Mouse (Mus musculus) MEL (cell line): Measurements from ENCODE around the gene Ppard. TPM values are rescaled to one million over a fixed set of nuclear protein-coding genes. Genes with fewer than 3 reads are reported as not detected.

Experiments used
- DNase-seq: peaks from one replicate; pipeline ENCODE4 v3.0.0; 2011; ENCODE audit warnings: low read depth, low spot score
- H3K27ac ChIP-seq: 2 replicates; pipeline ENCODE4 v1.5.1; 2012; ENCODE audit warnings: low read depth, mild to moderate bottlenecking, control low read depth, low read length, moderate library complexity; ENCODE audit not compliant: control insufficient read depth
- H3K27me3 ChIP-seq, 2 experiments: fragments of 150-350 bp in 1 of 2; sonication (generic) in 1 of 2; 2 replicates each; pipeline ENCODE4 v1.6.1; 2012; ENCODE audit warnings: low read length in 2 of 2, mild to moderate bottlenecking in 2 of 2, improper control_type of control experiment in 1 of 2, moderate library complexity in 1 of 2; ENCODE audit not compliant: insufficient read depth in 2 of 2, control insufficient read depth in 1 of 2
- H3K36me3 ChIP-seq, 2 experiments: 2 replicates each; pipeline ENCODE4 v1.6.1; 2012 to 2014; ENCODE audit warnings: low read length in 2 of 2, improper control_type of control experiment in 1 of 2, inconsistent platforms in 1 of 2, mild to moderate bottlenecking in 1 of 2; ENCODE audit not compliant: insufficient read depth in 2 of 2, control insufficient read depth in 1 of 2
- H3K4me1 ChIP-seq, 2 experiments: fragments of 150-350 bp in 1 of 2; sonication (generic) in 1 of 2; 2 replicates each; pipeline ENCODE4 v1.6.1; 2012; ENCODE audit warnings: low read length in 2 of 2, improper control_type of control experiment in 1 of 2, mild to moderate bottlenecking in 1 of 2; ENCODE audit not compliant: insufficient read depth in 2 of 2, control insufficient read depth in 1 of 2
- H3K4me3 ChIP-seq, 2 experiments: fragments of 150-350 bp in 1 of 2; sonication (generic) in 1 of 2; 2 replicates each; pipeline ENCODE4 v1.5.1; 2012; ENCODE audit warnings: low read depth in 2 of 2, low read length in 2 of 2, mild to moderate bottlenecking in 2 of 2, moderate library complexity in 2 of 2, control low read depth in 1 of 2, improper control_type of control experiment in 1 of 2; ENCODE audit not compliant: control insufficient read depth in 1 of 2, insufficient read depth in 1 of 2
- H3K79me2 ChIP-seq: 2 replicates; pipeline ENCODE4 v1.6.1; 2012; ENCODE audit warnings: mild to moderate bottlenecking, low read length, moderate library complexity; ENCODE audit not compliant: control insufficient read depth, poor library complexity, insufficient read depth
- H3K9ac ChIP-seq: 2 replicates; pipeline ENCODE4 v1.6.1; 2012; ENCODE audit warnings: low read depth, mild to moderate bottlenecking, control low read depth, low read length, moderate library complexity; ENCODE audit not compliant: control insufficient read depth, poor library complexity, severe bottlenecking
- H3K9me3 ChIP-seq: fragments of 150-350 bp; sonication (generic); replicated peaks from 2 replicates; pipeline ENCODE4 v1.6.1; 2012; ENCODE audit warnings: mild to moderate bottlenecking, low read length, improper control_type of control experiment, moderate library complexity; ENCODE audit not compliant: insufficient read depth
- BHLHE40 ChIP-seq: IDR thresholded peaks from 2 replicates; pipeline ENCODE4 v1.6.1; 2012; ENCODE audit warnings: low read depth, mild to moderate bottlenecking, inconsistent platforms, low read length, improper control_type of control experiment, borderline replicate concordance
- CHD1 ChIP-seq: IDR thresholded peaks from 2 replicates; pipeline ENCODE4 v1.6.1; 2012; ENCODE audit warnings: low read depth, mild to moderate bottlenecking, inconsistent platforms, low read length, improper control_type of control experiment
- CHD2 ChIP-seq: IDR thresholded peaks from 2 replicates; pipeline ENCODE4 v1.6.1; 2011; ENCODE audit warnings: low read length, improper control_type of control experiment
- CTCF ChIP-seq, 3 experiments: IDR thresholded peaks in 2 of 3; conservative IDR thresholded peaks in 1 of 3; 2 replicates each; pipeline ENCODE4 v1.5.1; 2011 to 2012; ENCODE audit warnings: low read length in 3 of 3, low read depth in 2 of 3, mild to moderate bottlenecking in 2 of 3, improper control_type of control experiment in 1 of 3, inconsistent platforms in 1 of 3, mixed read lengths in 1 of 3, moderate library complexity in 1 of 3; ENCODE audit not compliant: control insufficient read depth in 1 of 3, insufficient read depth in 1 of 3, poor library complexity in 1 of 3, severe bottlenecking in 1 of 3
- E2F4 ChIP-seq: IDR thresholded peaks from 2 replicates; pipeline ENCODE4 v1.6.1; 2011; ENCODE audit warnings: low read depth, low read length, improper control_type of control experiment, borderline replicate concordance
- ETS1 ChIP-seq: IDR thresholded peaks from 2 replicates; pipeline ENCODE4 v1.6.1; 2012; ENCODE audit warnings: low read depth, mild to moderate bottlenecking, inconsistent platforms, low read length, improper control_type of control experiment, moderate library complexity
- GATA1 ChIP-seq: IDR thresholded peaks from 2 replicates; pipeline ENCODE4 v1.6.1; 2011; ENCODE audit warnings: low read depth, low read length, improper control_type of control experiment
- HCFC1 ChIP-seq: IDR thresholded peaks from 2 replicates; pipeline ENCODE4 v1.6.1; 2012; ENCODE audit warnings: low read depth, mild to moderate bottlenecking, inconsistent platforms, low read length, improper control_type of control experiment, moderate library complexity
- JUND ChIP-seq: IDR thresholded peaks from 2 replicates; pipeline ENCODE4 v1.6.1; 2011; ENCODE audit warnings: low read depth, mild to moderate bottlenecking, improper control_type of control experiment, low read length
- KAT2A ChIP-seq: conservative IDR thresholded peaks from 2 replicates; pipeline ENCODE4 v1.6.1; 2012; ENCODE audit warnings: low read depth, low read length, improper control_type of control experiment, inconsistent platforms
- MAFK ChIP-seq: IDR thresholded peaks from 2 replicates; pipeline ENCODE4 v1.6.1; 2011; ENCODE audit warnings: low read depth, mild to moderate bottlenecking, low read length, improper control_type of control experiment, borderline replicate concordance
- MAX ChIP-seq: IDR thresholded peaks from 2 replicates; pipeline ENCODE4 v1.6.1; 2011; ENCODE audit warnings: low read length, improper control_type of control experiment
- MAZ ChIP-seq: IDR thresholded peaks from 2 replicates; pipeline ENCODE4 v1.6.1; 2012; ENCODE audit warnings: low read depth, mild to moderate bottlenecking, inconsistent platforms, low read length, improper control_type of control experiment
- MEF2A ChIP-seq: IDR thresholded peaks from 2 replicates; pipeline ENCODE4 v1.6.1; 2014; ENCODE audit warnings: low read depth, mild to moderate bottlenecking, inconsistent platforms, low read length, improper control_type of control experiment; ENCODE audit not compliant: poor library complexity, insufficient replicate concordance, severe bottlenecking; ENCODE audit errors: extremely low read depth
- MYB ChIP-seq: IDR thresholded peaks from 2 replicates; pipeline ENCODE4 v1.6.1; 2011; ENCODE audit warnings: mild to moderate bottlenecking, low read depth, low read length, improper control_type of control experiment
- MYC ChIP-seq: IDR thresholded peaks from 2 replicates; pipeline ENCODE4 v1.6.1; 2011; ENCODE audit warnings: low read depth, mild to moderate bottlenecking, low read length, improper control_type of control experiment, moderate library complexity
- NELFE ChIP-seq: IDR thresholded peaks from 2 replicates; pipeline ENCODE4 v1.6.1; 2011; ENCODE audit warnings: low read depth, low read length, improper control_type of control experiment
- NRF1 ChIP-seq: IDR thresholded peaks from 2 replicates; pipeline ENCODE4 v1.6.1; 2014; ENCODE audit warnings: low read depth, mild to moderate bottlenecking, inconsistent platforms, low read length, improper control_type of control experiment, moderate library complexity; ENCODE audit not compliant: poor library complexity, insufficient read depth, severe bottlenecking
- POLR2A ChIP-seq, 2 experiments: IDR thresholded peaks; 2 replicates each; pipeline ENCODE4 v1.6.1; 2011 to 2012; ENCODE audit warnings: low read length in 2 of 2, mild to moderate bottlenecking in 2 of 2, control low read depth in 1 of 2, improper control_type of control experiment in 1 of 2, low read depth in 1 of 2, moderate library complexity in 1 of 2; ENCODE audit not compliant: control insufficient read depth in 1 of 2, insufficient read depth in 1 of 2, poor library complexity in 1 of 2
- POLR2AphosphoS5 ChIP-seq: IDR thresholded peaks from 2 replicates; pipeline ENCODE4 v1.6.1; 2012; ENCODE audit warnings: low read depth, borderline replicate concordance, mild to moderate bottlenecking, inconsistent platforms, low read length, moderate library complexity, mixed read lengths
- RAD21 ChIP-seq: IDR thresholded peaks from 2 replicates; pipeline ENCODE4 v1.6.1; 2011; ENCODE audit warnings: mild to moderate bottlenecking, low read depth, low read length, improper control_type of control experiment
- RCOR1 ChIP-seq: IDR thresholded peaks from 2 replicates; pipeline ENCODE4 v1.6.1; 2012; ENCODE audit warnings: low read depth, mild to moderate bottlenecking, inconsistent platforms, low read length, improper control_type of control experiment
- SMC3 ChIP-seq: IDR thresholded peaks from 2 replicates; pipeline ENCODE4 v1.6.1; 2011; ENCODE audit warnings: low read depth, low read length, improper control_type of control experiment
- TBP ChIP-seq: IDR thresholded peaks from 2 replicates; pipeline ENCODE4 v1.8.0; 2011; ENCODE audit warnings: low read depth, low read length, improper control_type of control experiment
- UBTF ChIP-seq: IDR thresholded peaks from 2 replicates; pipeline ENCODE4 v1.6.1; 2012; ENCODE audit warnings: low read depth, mild to moderate bottlenecking, inconsistent platforms, low read length, improper control_type of control experiment, moderate library complexity, borderline replicate concordance; ENCODE audit not compliant: insufficient read depth
- USF1 ChIP-seq: IDR thresholded peaks from 2 replicates; pipeline ENCODE4 v1.6.1; 2014; ENCODE audit warnings: low read depth, mild to moderate bottlenecking, inconsistent platforms, low read length, improper control_type of control experiment, moderate library complexity
- ZC3H11A ChIP-seq: IDR thresholded peaks from 2 replicates; pipeline ENCODE4 v1.6.1; 2012; ENCODE audit warnings: low read depth, mild to moderate bottlenecking, inconsistent platforms, low read length, improper control_type of control experiment
- ZKSCAN1 ChIP-seq: IDR thresholded peaks from 2 replicates; pipeline ENCODE4 v1.6.1; 2012; ENCODE audit warnings: low read depth, mild to moderate bottlenecking, inconsistent platforms, low read length, improper control_type of control experiment, moderate library complexity
- ZMIZ1 ChIP-seq: IDR thresholded peaks from 2 replicates; pipeline ENCODE4 v1.6.1; 2012; ENCODE audit warnings: low read depth, mild to moderate bottlenecking, inconsistent platforms, low read length, improper control_type of control experiment, moderate library complexity
- ZNF384 ChIP-seq: IDR thresholded peaks from 2 replicates; pipeline ENCODE4 v1.6.1; 2012; ENCODE audit warnings: low read depth, mild to moderate bottlenecking, inconsistent platforms, low read length, improper control_type of control experiment
- polyA plus RNA-seq, 2 experiments: library from polyadenylated mRNA; stranded (reverse) in 1 of 2; unstranded in 1 of 2; fragments of >175 nt in 1 of 2; fragments of >200 nt in 1 of 2; gene quantifications; 2 replicates each; pipeline versions ENCODE4 v1.2.1 to v1.2.4; 2012; ENCODE audit warnings: low replicate concordance in 2 of 2, low read depth in 1 of 2; ENCODE audit not compliant: insufficient read length in 2 of 2, insufficient read depth in 1 of 2, missing spikeins in 1 of 2
- total RNA-seq: library from RNA; depleted of rRNA; stranded (reverse); fragments of 300-350 nt; gene quantifications from 2 replicates; pipeline ENCODE4 v1.2.3, GENCODE M21; 2012

Ppard gene
- total and polyA plus RNA-seq, 3 experiments: 3.5 to 12.7 TPM; not detected in 1

DNA sequence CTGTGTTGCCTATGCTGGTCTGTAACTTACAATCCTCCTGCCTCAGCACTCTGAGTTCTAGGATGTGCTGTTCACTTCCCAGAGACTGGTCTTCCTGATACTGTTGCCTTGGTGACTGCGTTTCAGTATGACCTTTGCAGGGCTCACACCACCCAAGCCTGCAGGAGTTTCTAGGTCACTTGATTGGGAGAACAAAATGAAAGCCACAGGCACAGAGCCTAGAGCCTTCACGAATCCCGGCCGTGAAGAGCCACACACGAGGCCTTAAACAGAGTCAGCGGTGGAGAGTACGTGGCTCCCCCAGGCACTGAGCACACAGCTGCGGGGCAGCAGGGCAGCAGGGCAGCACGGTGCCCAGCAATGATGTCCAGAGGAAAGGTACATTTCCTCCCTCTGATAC is 25.8 kb downstream of the Ppard start:
- DNase-seq: no peak
- Histone ChIP-seq H3K4me1 (peaks cover 3 to 17% of the 10 kb centered on the region in 2 experiments; a peak in 3 of 4 replicates), H3K9ac (no peak overlapping the region), H3K9me3 (no peaks in the 10 kb centered on the region), H3K4me3 (no peak overlapping the region), H3K27ac (no peak overlapping the region), H3K79me2 (no peaks in the 10 kb centered on the region), H3K36me3 (peaks cover 0 to 12% of the 10 kb centered on the region in 2 experiments; a peak in 2 of 4 replicates), H3K27me3 (no peaks in the 10 kb centered on the region)
- TF ChIP-seq SMC3 (no peak), ZKSCAN1 (no peak), RAD21 (no peak), BHLHE40 (no peak), MEF2A (no peak)

DNA sequence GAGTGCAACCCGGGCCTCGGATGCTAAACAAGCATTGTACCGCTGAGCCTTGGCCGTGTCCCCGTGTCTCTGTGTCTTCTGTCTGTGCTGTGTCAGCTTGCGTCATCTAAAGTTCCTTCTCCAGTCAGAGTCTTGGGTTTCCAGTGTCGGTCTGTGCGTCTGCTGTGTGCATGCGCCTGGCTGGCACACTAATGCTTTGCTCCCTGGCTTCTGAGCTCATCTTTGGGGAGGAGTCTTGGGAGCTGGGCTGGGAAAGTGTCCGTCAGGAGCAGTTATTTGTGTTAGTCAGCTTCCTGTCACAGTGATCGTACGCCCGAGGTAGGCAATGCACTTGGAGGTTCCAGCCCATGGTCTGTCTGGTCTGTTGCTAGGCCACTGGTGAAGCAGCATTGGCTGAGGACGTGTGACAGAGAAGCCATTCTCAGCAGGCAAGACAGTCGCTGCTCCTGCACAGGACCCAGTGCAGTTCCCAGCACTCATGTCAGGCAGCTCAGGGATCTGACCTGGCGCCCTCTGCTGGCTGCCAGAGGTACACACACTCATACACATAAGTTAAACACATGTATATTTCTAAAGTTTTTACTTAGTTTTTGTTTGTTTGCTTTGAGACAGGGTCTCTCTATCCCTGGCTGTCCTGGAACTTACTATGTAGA is 27.5 kb downstream of the Ppard start:
- no peak overlapping the region for H3K9ac ChIP-seq
- TF ChIP-seq USF1: no peak
- TF ChIP-seq ZNF384: no peak
- no peak for TF ChIP-seq MAX
- TF ChIP-seq CHD1: no peak
- no peak for TF ChIP-seq RCOR1
- TF ChIP-seq UBTF: no peak
- TF ChIP-seq RAD21: peak; percentile 49
- TF ChIP-seq MAFK: no peak
- peak; percentile 81 for TF ChIP-seq SMC3
- TF ChIP-seq POLR2AphosphoS5: no peak
- TF ChIP-seq ETS1: no peak
- TF ChIP-seq KAT2A: no peak
- TF ChIP-seq GATA1: no peak
- peak; percentile 84 to 95 (median 89) for TF ChIP-seq CTCF (IDR thresholded peaks at IDR 0.05 in 2 of 3, conservative IDR thresholded peaks at IDR 0.05 in 1 of 3; ENCODE audit: control insufficient read depth in 1 of 3, insufficient read depth in 1 of 3, low read depth in 2 of 3, low read length in 3 of 3, poor library complexity in 1 of 3, severe bottlenecking in 1 of 3)
- no peak for TF ChIP-seq MEF2A
- TF ChIP-seq TBP: no peak
- no peak for TF ChIP-seq NELFE
- no peak for TF ChIP-seq HCFC1
- TF ChIP-seq ZKSCAN1: no peak
- no peak for TF ChIP-seq ZMIZ1
- TF ChIP-seq JUND: no peak
- TF ChIP-seq NRF1: no peak
- no peak for TF ChIP-seq MYC
- TF ChIP-seq MAZ: no peak
- TF ChIP-seq POLR2A (IDR thresholded peaks at IDR 0.05; ENCODE audit: control insufficient read depth in 1 of 2, insufficient read depth in 1 of 2, low read depth in 1 of 2, low read length in 2 of 2, poor library complexity in 1 of 2): no peak
- TF ChIP-seq MYB: no peak
- no peak for TF ChIP-seq BHLHE40
- TF ChIP-seq ZC3H11A: 0 out of 2 replicates have a peak, but pooled peaks have one; percentile 19
- TF ChIP-seq CHD2: no peak
- TF ChIP-seq E2F4: no peak

More for the DNA sequence above, 27.5 kb downstream of the Ppard start:
- Histone ChIP-seq H3K4me1 (peaks cover 0 to 14% of the 10 kb centered on the region in 2 experiments; a peak in 2 of 4 replicates), H3K27ac (no peak overlapping the region), H3K9me3 (no peaks in the 10 kb centered on the region), H3K4me3 (no peak overlapping the region), H3K27me3 (no peaks in the 10 kb centered on the region), H3K36me3 (peaks cover 0 to 11% of the 10 kb centered on the region in 2 experiments; a peak in 2 of 4 replicates), H3K79me2 (no peaks in the 10 kb centered on the region)
- peak; percentile 73 for DNase-seq
